Mouse (Mus musculus): ENCODE measurements around the gene Cebpe.

Cebpe gene

DNA sequence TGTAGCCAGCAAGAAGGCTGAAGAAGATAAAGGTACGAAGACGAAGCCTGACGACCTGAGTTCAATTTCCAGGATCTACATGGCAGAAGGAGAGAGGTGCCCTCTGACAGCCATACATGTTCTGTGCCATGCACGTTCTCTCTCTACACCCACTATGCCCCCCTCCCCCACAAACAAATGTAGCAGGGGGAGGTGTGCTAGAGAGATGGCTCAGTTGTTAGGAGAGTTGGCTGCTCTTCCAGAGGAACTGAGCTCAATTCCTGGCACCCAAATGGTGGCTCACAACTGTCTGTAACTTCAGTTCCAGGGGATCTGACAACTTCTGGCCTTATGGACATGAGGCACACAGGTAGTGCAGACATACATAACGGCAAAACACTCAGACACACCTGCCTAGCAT, 35.7 kb downstream of the Cebpe start:
- DNase-seq (ENCODE audit: low spot score in 2 of 2), result no peak

DNA sequence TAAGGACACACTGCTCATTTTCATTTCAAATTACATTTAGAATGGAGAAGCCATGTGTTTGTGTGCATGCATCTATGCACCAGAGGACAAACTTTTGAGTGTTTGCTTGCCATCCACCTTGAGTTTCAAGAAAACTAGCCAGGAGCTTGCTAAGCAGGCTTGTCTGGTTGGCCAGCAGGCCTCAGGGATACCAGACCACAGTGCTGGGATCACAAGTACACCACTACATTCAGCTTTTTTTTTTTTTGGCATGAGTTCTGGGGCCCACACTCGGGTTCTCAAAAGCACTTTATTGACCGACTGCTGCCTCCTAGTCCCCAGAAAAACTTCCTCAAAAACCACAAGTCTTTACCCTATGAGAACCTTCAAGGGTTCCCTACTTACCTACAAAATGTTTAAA, 37.7 kb downstream of the Cebpe start:
- DNase-seq (ENCODE audit: low spot score in 2 of 2), result no peak

DNA sequence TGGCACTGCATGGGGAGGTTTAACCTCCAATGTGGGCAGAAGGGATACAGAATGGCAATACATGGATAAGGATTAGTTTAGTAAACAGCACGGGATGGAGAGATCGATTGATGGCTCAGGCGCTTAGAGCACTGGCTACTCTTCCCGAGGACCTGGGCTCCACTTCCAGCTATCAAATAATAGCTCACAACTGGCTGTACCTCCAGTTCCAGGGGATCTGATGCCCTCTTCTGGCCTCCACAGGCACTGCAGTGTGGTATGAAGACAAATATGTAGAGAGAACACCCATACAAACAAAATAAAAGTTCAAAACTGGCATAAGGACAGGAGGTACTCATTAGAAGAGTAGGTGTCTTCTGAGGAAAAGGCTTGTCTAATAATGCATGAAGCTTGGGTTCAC, 42.6 kb downstream of the Cebpe start:
- DNase-seq (ENCODE audit: low spot score in 2 of 2), result peak; percentile 35 to 60

DNA sequence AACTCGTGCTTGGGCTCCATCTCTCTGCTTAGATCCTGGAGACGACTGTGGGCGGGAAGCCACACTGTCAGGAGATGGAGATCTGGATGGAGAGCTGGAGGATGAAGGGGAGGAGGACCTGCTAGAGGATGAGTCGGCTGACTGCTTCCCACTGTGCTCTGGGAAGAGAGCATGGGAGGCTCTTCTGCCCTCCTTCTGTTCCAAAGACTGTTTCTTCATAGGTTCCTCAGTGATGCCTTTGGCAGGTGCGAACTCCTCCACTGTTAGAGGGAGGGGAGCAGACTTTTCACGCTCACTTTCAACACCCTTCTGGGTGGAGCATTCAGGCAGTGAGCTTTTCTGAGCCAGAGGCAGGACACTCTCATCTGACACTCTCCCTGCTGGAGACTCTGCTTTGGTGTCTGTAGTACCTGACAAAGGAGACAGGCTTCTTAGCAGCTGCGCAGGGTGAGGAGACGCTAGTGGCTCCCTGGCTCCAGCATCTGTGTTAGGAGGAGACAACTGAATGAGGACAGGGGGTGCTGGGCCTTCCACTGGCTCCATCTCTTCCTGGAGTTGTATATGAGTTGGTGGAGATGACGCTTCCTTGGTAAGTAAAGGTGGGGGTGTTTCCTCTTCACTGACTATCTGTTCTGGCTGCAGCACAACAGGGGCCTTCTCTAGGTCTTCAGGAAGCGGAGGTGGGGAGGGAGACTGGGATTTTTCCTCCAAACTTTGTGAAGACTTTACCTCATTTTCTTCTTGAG, 47.3 kb downstream of the Cebpe start:
- DNase-seq (ENCODE audit: low spot score in 2 of 2), result no peak

All from spleen, postnatal 14 days (tissue).